Comparison of ENCODE assay signal across 18 mouse cellular contexts in the genomic region with DNA sequence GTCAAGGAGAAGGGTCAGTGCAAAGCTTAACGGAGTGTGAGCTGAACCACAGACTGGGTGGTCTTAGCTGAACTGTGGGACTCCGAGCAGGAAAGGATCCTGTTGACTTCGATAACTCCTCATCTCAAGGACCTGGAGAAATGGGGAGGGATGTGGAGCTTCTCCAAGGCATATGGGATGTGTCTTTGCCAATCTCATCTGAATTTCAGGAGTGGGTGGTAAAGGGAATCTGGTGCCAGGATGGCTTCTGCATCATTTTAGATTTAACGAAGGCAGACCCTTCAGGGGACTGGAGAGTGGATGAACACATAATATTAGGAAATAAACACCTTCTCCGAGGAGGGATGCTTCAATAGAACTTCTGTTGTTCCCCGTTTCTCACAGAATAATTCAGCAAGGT.
A peak's percentile ranks its signal among the peaks of the same experiment; 100 is the strongest.
DNase-seq lines count a peak whose midpoint lies in the region; TF ChIP-seq lines count a peak whose summit lies in the region.
"Had no signal": no experiment of that assay in that cellular context is flagged by ENCODE, and none has a peak within 500 bp of the region (broad histone marks: within the 10 kb centered on the region; RNA-seq: fewer than 3 reads in every experiment).

No protein-coding gene starts in this region.

- no peak for TF ChIP-seq CTCF in layer of hippocampus, adult 2 months (conservative IDR thresholded peaks at IDR 0.05)

- intact Hi-C loops in left cerebral cortex, postnatal 4 days (cut with DNase I): no loop called here

- H3K4me3 ChIP-seq in layer of hippocampus, adult 2 months: no peak overlapping the region
- H3K4me3 ChIP-seq: hindbrain, embryonic 15.5 days; megakaryocyte, embryonic 14.5 days; neural tube, embryonic 12.5 days had no signal

- peak; percentile 37 to 47 for DNase-seq in cerebellum, postnatal 10 days
- no peak for DNase-seq in cerebellum, adult 11 months
- DNase-seq in left cerebral cortex, adult 18-20 months (ENCODE audit: low spot score in 2 of 2): peak; percentile 14 to 23
- no peak for DNase-seq in left cerebral cortex, adult 11 months (ENCODE audit: low spot score)
- DNase-seq in layer of hippocampus, adult 2 months (ENCODE audit: low spot score in 2 of 2): peak; percentile 37 to 73
- DNase-seq in left cerebral cortex, postnatal 4 days: peak; percentile 9
- DNase-seq in gastrocnemius, postnatal 25 days: no peak
- no peak for DNase-seq in adrenal gland, postnatal 36 days
- DNase-seq: adrenal gland, postnatal 25 days; cerebellum, postnatal 36 days; heart, adult 18-20 months; kidney, adult 9 months; liver; lung, adult 2 months; thymus, postnatal 14 days had no signal

- peak overlapping the region; percentile 72 for H3K27ac ChIP-seq in layer of hippocampus, adult 2 months
- H3K27ac ChIP-seq: hindbrain, embryonic 15.5 days; neural tube, embryonic 12.5 days had no signal

Comparison
In these comparisons a context has a peak if more than half of its experiments do, and no peak if none do; other contexts are left out.
1. DNase-seq: peak in cerebellum, postnatal 10 days (2 of 2), left cerebral cortex, adult 18-20 months (2 of 2), layer of hippocampus, adult 2 months (2 of 2) and left cerebral cortex, postnatal 4 days (single experiment); none in cerebellum, adult 11 months (single experiment), left cerebral cortex, adult 11 months (single experiment), gastrocnemius, postnatal 25 days (single experiment) and adrenal gland, postnatal 36 days (0 of 2).